ENCODE assay signal across 8 mouse cellular contexts in genomic region chr8:84011705-84012498, GRCm38 (mm10). TPM values are rescaled to one million over a fixed set of nuclear protein-coding genes. Genes with fewer than 3 reads are reported as not detected.
DNase-seq lines count a peak whose midpoint lies in the region; ATAC-seq and TF ChIP-seq lines count a peak whose summit lies in the region.

2210011C24Rik (minus strand) TSS chr8:84012171.

- no peak for DNase-seq in layer of hippocampus, adult 2 months (ENCODE audit: low spot score in 2 of 2)
- DNase-seq in layer of hippocampus, postnatal 36 days = no peak
- peak; percentile 92 for DNase-seq in kidney, adult 2 months
- peak; percentile 31 for DNase-seq in retina, embryonic 14.5 days (ENCODE audit: low spot score)
- no peak for DNase-seq in urinary bladder, postnatal 4 days (ENCODE audit: low spot score in 2 of 2)
- DNase-seq in c-Kit-positive CD71-positive TER-119-positive erythroid progenitor cells, embryonic 14.5 days (ENCODE audit: low spot score) = no peak

- under 1% methylated on average over 45 of the region's 45 CpGs for WGBS in forebrain, embryonic 12.5 days
- 1% methylated on average over 45 of the region's 45 CpGs for WGBS in kidney, adult 2 months
- WGBS in lung, embryonic 15.5 days = 2% methylated on average over 45 of the region's 45 CpGs

- ATAC-seq in forebrain, embryonic 12.5 days (ENCODE audit: low FRiP score) = 0 out of 2 replicates have a peak, but pooled peaks have one; percentile 18
- peak; percentile 52; the same call in 1 of the 2 replicates for ATAC-seq in lung, embryonic 15.5 days (ENCODE audit: borderline replicate concordance, extremely low read depth, low FRiP score, low TSS enrichment)

- no peak for TF ChIP-seq CTCF in layer of hippocampus, adult 2 months (conservative IDR thresholded peaks at IDR 0.05)
- no peak for TF ChIP-seq CTCF in kidney, adult 2 months (conservative IDR thresholded peaks at IDR 0.05; ENCODE audit: insufficient read depth, insufficient read length, low read depth, low read length)

- no peaks in the 10 kb centered on the region for H3K36me3 ChIP-seq in forebrain, embryonic 12.5 days (replicated peaks)
- H3K36me3 ChIP-seq in kidney, adult 2 months (ENCODE audit: control insufficient read depth, insufficient read depth, low read length) = no peaks in the 10 kb centered on the region
- no peaks in the 10 kb centered on the region for H3K36me3 ChIP-seq in lung, embryonic 15.5 days

- peak within 1 kb of the TSS; percentile 95 for H3K4me2 ChIP-seq in forebrain, embryonic 12.5 days
- peak within 1 kb of the TSS; percentile 99 for H3K4me2 ChIP-seq in lung, embryonic 15.5 days

- no peak for TF ChIP-seq POLR2A in kidney, adult 2 months (IDR thresholded peaks at IDR 0.05; ENCODE audit: low read depth, low read length)

- H3K27ac ChIP-seq in layer of hippocampus, adult 2 months = no peak within 1 kb of the TSS
- H3K27ac ChIP-seq in forebrain, embryonic 12.5 days = no peak within 1 kb of the TSS
- peak within 1 kb of the TSS; percentile 18; the same call in 1 of the 2 replicates for H3K27ac ChIP-seq in kidney, adult 2 months (ENCODE audit: insufficient read depth, low read depth, low read length)
- H3K27ac ChIP-seq in lung, embryonic 15.5 days = no peak within 1 kb of the TSS

- H3K27me3 ChIP-seq in forebrain, embryonic 12.5 days = peaks cover 58% of the 10 kb centered on the region
- H3K27me3 ChIP-seq in kidney, adult 2 months (replicated peaks; ENCODE audit: control insufficient read depth, insufficient read depth, low read length) = no peaks in the 10 kb centered on the region
- peaks cover 45% of the 10 kb centered on the region for H3K27me3 ChIP-seq in lung, embryonic 15.5 days

- no peaks in the 10 kb centered on the region for H3K9me3 ChIP-seq in forebrain, embryonic 12.5 days
- H3K9me3 ChIP-seq in lung, embryonic 15.5 days = no peaks in the 10 kb centered on the region

- H3K9ac ChIP-seq in forebrain, embryonic 12.5 days = peak within 1 kb of the TSS; percentile 62
- H3K9ac ChIP-seq in lung, embryonic 15.5 days = peak within 1 kb of the TSS; percentile 48

- peak within 1 kb of the TSS; percentile 66 for H3K4me3 ChIP-seq in layer of hippocampus, adult 2 months
- peak within 1 kb of the TSS; percentile 55 for H3K4me3 ChIP-seq in forebrain, embryonic 12.5 days (replicated peaks)
- peak within 1 kb of the TSS; percentile 54 for H3K4me3 ChIP-seq in kidney, adult 2 months (ENCODE audit: insufficient read depth, low read depth, low read length)
- H3K4me3 ChIP-seq in lung, embryonic 15.5 days = peak within 1 kb of the TSS; percentile 51

- peaks cover 30% of the 10 kb centered on the region for H3K4me1 ChIP-seq in forebrain, embryonic 12.5 days
- H3K4me1 ChIP-seq in kidney, adult 2 months (ENCODE audit: control insufficient read depth, insufficient read depth, low read length) = peaks cover 6% of the 10 kb centered on the region
- H3K4me1 ChIP-seq in lung, embryonic 15.5 days = peaks cover 31% of the 10 kb centered on the region

RNA-seq across cellular contexts. Expression of gene 2210011C24Rik, which starts in this region (rescaled TPM):
- total RNA-seq in layer of hippocampus, adult 2 months (2021) = 1 to 10 TPM in 1 of 2 experiments, not detected in 1; 1.1 TPM
- 1 to 10 TPM in 1 of 2 experiments, under 1 TPM in 1; 0.52 to 1.2 TPM for total RNA-seq in layer of hippocampus, postnatal 36 days (2021)
- not detected in 2 replicates for polyA plus RNA-seq in forebrain, embryonic 12.5 days (2016; fragmentation: Nextera tagmentation; extraction: Ambion mirVana)
- polyA plus RNA-seq in kidney, adult 2 months (2012; rRNA removed) = 9.1 and 14.3 TPM in 2 replicates
- 2.2 and 2.6 TPM in 2 replicates for polyA plus RNA-seq in lung, embryonic 15.5 days (2015; fragmentation: Nextera tagmentation; extraction: Ambion mirVana)

Comparison
In these comparisons a context has a peak if more than half of its experiments do, and no peak if none do; other contexts are left out.
1. Peak in ATAC-seq, H3K4me3 ChIP-seq, H3K9ac ChIP-seq and H3K4me2 ChIP-seq in forebrain, embryonic 12.5 days; RNA of the gene not detected or under 1 TPM.
2. DNase-seq: peak in kidney, adult 2 months (single experiment) and retina, embryonic 14.5 days (single experiment); none in layer of hippocampus, adult 2 months (0 of 2), layer of hippocampus, postnatal 36 days (0 of 2), urinary bladder, postnatal 4 days (0 of 2) and c-Kit-positive CD71-positive TER-119-positive erythroid progenitor cells, embryonic 14.5 days (single experiment).
3. Peak in every context shown above with its lines, with median percentiles within 50 percentile points of each other: H3K4me3 ChIP-seq.